Mouse (Mus musculus) CH12.LX (cell line): Measurements from ENCODE around the gene Mrps15. TPM values are rescaled to one million over a fixed set of nuclear protein-coding genes. Genes with fewer than 3 reads are reported as not detected.

Experiments
- DNase-seq: peaks from one replicate; pipeline ENCODE4 v3.0.0-alpha.2; 2013; ENCODE audit errors: extremely low read depth
- H3K27ac ChIP-seq: 2 replicates; pipeline ENCODE4 v1.5.1; 2012; ENCODE audit warnings: low read depth, mild to moderate bottlenecking, control low read depth, moderate library complexity; ENCODE audit not compliant: insufficient read depth
- H3K27me3 ChIP-seq: replicated peaks from 2 replicates; pipeline ENCODE3; 2012; ENCODE audit warnings: inconsistent platforms
- H3K36me3 ChIP-seq, 2 experiments: replicated peaks in 1 of 2; 2 replicates each; pipeline versions ENCODE3 to v1.6.1; 2012; ENCODE audit warnings: inconsistent platforms in 1 of 2, low read length in 1 of 2, mild to moderate bottlenecking in 1 of 2, mixed read lengths in 1 of 2, moderate library complexity in 1 of 2; ENCODE audit not compliant: control insufficient read depth in 1 of 2, insufficient read depth in 1 of 2
- H3K4me1 ChIP-seq, 2 experiments: 2 replicates each; pipeline ENCODE4 v1.6.1; 2012; ENCODE audit warnings: inconsistent platforms in 1 of 2, moderate library complexity in 1 of 2; ENCODE audit not compliant: insufficient read depth in 2 of 2, control insufficient read depth in 1 of 2
- H3K4me2 ChIP-seq: 2 replicates; pipeline ENCODE4 v1.6.1; 2012; ENCODE audit warnings: low read depth, mild to moderate bottlenecking, control low read depth; ENCODE audit not compliant: poor library complexity, insufficient read depth, severe bottlenecking
- H3K4me3 ChIP-seq, 3 experiments: fragments of 150-350 bp in 1 of 3; sonication (generic) in 1 of 3; replicated peaks in 1 of 3; 2 replicates each; pipeline versions ENCODE3 to v1.5.1; 2011 to 2012; ENCODE audit warnings: low read depth in 2 of 3, low read length in 2 of 3, mild to moderate bottlenecking in 2 of 3, moderate library complexity in 2 of 3, control low read depth in 1 of 3, improper control_type of control experiment in 1 of 3, inconsistent platforms in 1 of 3, mixed read lengths in 1 of 3; ENCODE audit not compliant: poor library complexity in 1 of 3
- H3K79me2 ChIP-seq: replicated peaks from 2 replicates; pipeline ENCODE4 v1.6.1; 2012; ENCODE audit warnings: mild to moderate bottlenecking, moderate library complexity; ENCODE audit not compliant: control insufficient read depth, poor library complexity, insufficient read depth, severe bottlenecking; ENCODE audit errors: extremely low read depth
- H3K9ac ChIP-seq: 2 replicates; pipeline ENCODE4 v1.6.1; 2012; ENCODE audit warnings: low read depth, mild to moderate bottlenecking, control low read depth, moderate library complexity; ENCODE audit not compliant: insufficient read depth
- H3K9me3 ChIP-seq: replicated peaks from 2 replicates; pipeline ENCODE3; 2012; ENCODE audit warnings: low read length, inconsistent platforms, mixed read lengths
- BHLHE40 ChIP-seq: IDR thresholded peaks from 2 replicates; pipeline ENCODE4 v1.6.1; 2011; ENCODE audit warnings: mild to moderate bottlenecking, low read depth, low read length, improper control_type of control experiment
- CHD2 ChIP-seq: IDR thresholded peaks from 2 replicates; pipeline ENCODE4 v1.6.1; 2011; ENCODE audit warnings: low read length, improper control_type of control experiment
- CTCF ChIP-seq, 2 experiments: IDR thresholded peaks in 1 of 2; conservative IDR thresholded peaks in 1 of 2; 2 replicates each; pipeline ENCODE4 v1.5.1; 2011 to 2012; ENCODE audit warnings: low read depth in 2 of 2, low read length in 2 of 2, improper control_type of control experiment in 1 of 2, inconsistent platforms in 1 of 2, mild to moderate bottlenecking in 1 of 2, moderate library complexity in 1 of 2
- ELF1 ChIP-seq: IDR thresholded peaks from 2 replicates; pipeline ENCODE4 v1.6.1; 2014; ENCODE audit warnings: low read depth, mild to moderate bottlenecking, inconsistent platforms, low read length, improper control_type of control experiment
- EP300 ChIP-seq: IDR thresholded peaks from 2 replicates; pipeline ENCODE4 v1.6.1; 2011; ENCODE audit warnings: low read length, improper control_type of control experiment
- ETS1 ChIP-seq: conservative IDR thresholded peaks from 2 replicates; pipeline ENCODE4 v1.6.1; 2012; ENCODE audit warnings: low read depth, mild to moderate bottlenecking, inconsistent platforms, low read length, improper control_type of control experiment, moderate library complexity
- GABPA ChIP-seq: IDR thresholded peaks from 2 replicates; pipeline ENCODE4 v1.6.1; 2012; ENCODE audit warnings: low read depth, low read length, improper control_type of control experiment, inconsistent platforms; ENCODE audit not compliant: insufficient replicate concordance
- HCFC1 ChIP-seq: IDR thresholded peaks from 2 replicates; pipeline ENCODE4 v1.6.1; 2012; ENCODE audit warnings: low read depth, mild to moderate bottlenecking, inconsistent platforms, low read length, improper control_type of control experiment
- IRF4 ChIP-seq: IDR thresholded peaks from 2 replicates; pipeline ENCODE4 v1.6.1; 2014; ENCODE audit warnings: low read depth, mild to moderate bottlenecking, inconsistent platforms, low read length, improper control_type of control experiment
- KAT2A ChIP-seq: IDR thresholded peaks from 2 replicates; pipeline ENCODE4 v1.6.1; 2012; ENCODE audit warnings: low read length, improper control_type of control experiment, inconsistent platforms; ENCODE audit not compliant: insufficient replicate concordance
- MAFK ChIP-seq: IDR thresholded peaks from 2 replicates; pipeline ENCODE4 v1.6.1; 2011; ENCODE audit warnings: low read length, improper control_type of control experiment; ENCODE audit not compliant: insufficient replicate concordance
- MAX ChIP-seq: IDR thresholded peaks from 2 replicates; pipeline ENCODE4 v1.6.1; 2011; ENCODE audit warnings: low read length, improper control_type of control experiment
- MEF2A ChIP-seq: IDR thresholded peaks from 2 replicates; pipeline ENCODE4 v1.6.1; 2014; ENCODE audit warnings: low read depth, mild to moderate bottlenecking, inconsistent platforms, low read length, improper control_type of control experiment, borderline replicate concordance
- NELFE ChIP-seq: IDR thresholded peaks from 2 replicates; pipeline ENCODE4 v1.6.1; 2011; ENCODE audit warnings: low read depth, low read length, improper control_type of control experiment
- NRF1 ChIP-seq: IDR thresholded peaks from 2 replicates; pipeline ENCODE4 v1.6.1; 2014; ENCODE audit warnings: low read depth, mild to moderate bottlenecking, inconsistent platforms, low read length, improper control_type of control experiment, moderate library complexity
- PAX5 ChIP-seq: IDR thresholded peaks from 2 replicates; pipeline ENCODE4 v1.6.1; 2012; ENCODE audit warnings: low read length, inconsistent platforms, mixed read lengths
- RCOR1 ChIP-seq: conservative IDR thresholded peaks from 2 replicates; pipeline ENCODE4 v1.6.1; 2012; ENCODE audit warnings: low read depth, mild to moderate bottlenecking, inconsistent platforms, low read length, improper control_type of control experiment
- SIN3A ChIP-seq: IDR thresholded peaks from 2 replicates; pipeline ENCODE4 v1.6.1; 2012; ENCODE audit warnings: low read length, improper control_type of control experiment, inconsistent platforms
- SMC3 ChIP-seq: IDR thresholded peaks from 2 replicates; pipeline ENCODE4 v1.6.1; 2011; ENCODE audit warnings: low read depth, low read length, improper control_type of control experiment
- TCF12 ChIP-seq: IDR thresholded peaks from 2 replicates; pipeline ENCODE4 v1.6.1; 2014; ENCODE audit warnings: low read depth, mild to moderate bottlenecking, inconsistent platforms, low read length, improper control_type of control experiment
- UBTF ChIP-seq: IDR thresholded peaks from 2 replicates; pipeline ENCODE4 v1.6.1; 2012; ENCODE audit warnings: low read depth, mild to moderate bottlenecking, inconsistent platforms, low read length, improper control_type of control experiment, moderate library complexity
- USF1 ChIP-seq: IDR thresholded peaks from 2 replicates; pipeline ENCODE4 v1.6.1; 2014; ENCODE audit warnings: low read depth, mild to moderate bottlenecking, inconsistent platforms, low read length, improper control_type of control experiment
- USF2 ChIP-seq: conservative IDR thresholded peaks from 2 replicates; pipeline ENCODE4 v1.6.1; 2011; ENCODE audit warnings: low read depth, low read length, improper control_type of control experiment
- ZC3H11A ChIP-seq: IDR thresholded peaks from 2 replicates; pipeline ENCODE4 v1.6.1; 2012; ENCODE audit warnings: low read depth, mild to moderate bottlenecking, inconsistent platforms, low read length, improper control_type of control experiment
- dilution Hi-C: fragments of 300-500 bp; cut with MboI; formaldehyde crosslinking; loops from 2 replicates; pipeline ENCODE4 v1.14.3; 2020; ENCODE audit warnings: low sequenced_read_pairs; ENCODE audit not compliant: extremely low pct_unique_long_range_greater_than_20kb, extremely low pct_ligation_motif_present
- in situ Hi-C: fragments of 300-500 bp; cut with MboI; formaldehyde crosslinking; loops from 3 replicates; pipeline ENCODE4 v1.14.3; 2019; ENCODE audit warnings: low sequenced_read_pairs, low pct_ligation_motif_present, low pct_unique_long_range_greater_than_20kb, mixed read lengths
- polyA plus RNA-seq: library from polyadenylated mRNA; unstranded; fragments of >175 nt; gene quantifications from 2 replicates; pipeline ENCODE4 v1.2.1, GENCODE M21; 2012; ENCODE audit warnings: low read depth; ENCODE audit not compliant: insufficient read length
- total RNA-seq, 2 experiments: library from RNA; depleted of rRNA; stranded (reverse); fragments of 300-350 nt in 1 of 2; fragments of >200 nt in 1 of 2; gene quantifications; 2 replicates each; pipeline ENCODE4 v1.2.3; 2012 to 2014

The Mrps15 gene
- total and polyA plus RNA-seq, 3 experiments = 89.6 to 113 (median 102) TPM

DNA sequence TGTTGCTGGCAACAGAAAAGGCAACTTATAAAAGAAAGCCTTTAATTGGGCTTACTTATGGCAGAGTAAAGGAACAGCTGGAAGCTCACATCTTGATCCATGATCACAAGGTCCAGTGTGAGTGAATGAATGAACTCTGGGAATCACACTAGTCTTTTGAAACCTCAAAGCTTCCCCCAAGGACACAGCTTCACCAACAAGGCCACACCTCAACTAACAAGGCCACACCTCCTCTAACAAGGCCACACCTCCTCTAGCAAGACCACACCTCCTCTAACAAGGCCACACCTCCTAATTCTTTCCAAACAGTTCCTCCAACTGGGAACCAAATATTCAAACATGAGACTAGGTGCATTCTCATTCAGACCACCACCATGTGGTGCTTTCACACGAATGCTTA, 34.9 kb downstream of the Mrps15 start:
- Histone ChIP-seq H3K36me3 (no peaks in the 10 kb centered on the region), H3K27ac (no peak overlapping the region), H3K4me3 (no peak overlapping the region), H3K9ac (no peak overlapping the region), H3K79me2 (no peaks in the 10 kb centered on the region), H3K27me3 (no peaks in the 10 kb centered on the region), H3K4me2 (no peak overlapping the region), H3K4me1 (peaks cover 0 to 6% of the 10 kb centered on the region in 2 experiments; a peak in 3 of 4 replicates), H3K9me3 (no peaks in the 10 kb centered on the region)
- dilution Hi-C loops = no loop called here
- TF ChIP-seq ZC3H11A (no peak), KAT2A (no peak), PAX5 (no peak), ELF1 (no peak), CHD2 (no peak), CTCF (conservative IDR thresholded peaks at IDR 0.05 in 1 of 2, IDR thresholded peaks at IDR 0.05 in 1 of 2; ENCODE audit: low read depth in 2 of 2, low read length in 2 of 2) (no peak), MAFK (no peak), HCFC1 (no peak)
- no peak for DNase-seq
- in situ Hi-C loops = no loop called here

DNA sequence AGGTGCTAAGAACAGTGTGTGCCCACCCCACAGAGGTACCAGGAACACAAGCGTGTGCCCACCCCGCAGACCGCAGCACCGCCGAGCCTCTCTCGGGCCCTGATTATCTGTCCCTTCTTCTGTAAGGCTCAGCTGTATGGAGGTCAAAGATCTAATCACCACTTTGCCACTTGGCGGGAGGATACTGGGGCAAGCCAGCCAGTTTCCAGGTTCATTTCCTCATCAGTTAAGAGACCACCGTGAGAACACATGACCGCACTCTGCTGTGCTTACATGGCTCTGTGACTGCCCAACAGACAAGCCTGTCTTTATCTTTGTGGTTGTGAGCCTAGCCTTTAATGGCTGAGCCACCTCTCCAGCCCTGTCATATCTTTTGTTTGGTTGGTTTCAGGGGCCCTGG, 36.3 kb downstream of the Mrps15 start:
- Histone ChIP-seq H3K9me3 (no peaks in the 10 kb centered on the region), H3K4me1 (peaks cover 0 to 16% of the 10 kb centered on the region in 2 experiments; a peak in 2 of 4 replicates), H3K4me3 (no peak overlapping the region), H3K9ac (no peak overlapping the region), H3K36me3 (no peaks in the 10 kb centered on the region), H3K27me3 (no peaks in the 10 kb centered on the region), H3K27ac (no peak overlapping the region)
- DNase-seq = no peak
- in situ Hi-C loops (no loop called here), dilution Hi-C loops (no loop called here)
- TF ChIP-seq UBTF = no peak
- no peak for TF ChIP-seq GABPA
- no peak for TF ChIP-seq BHLHE40
- no peak for TF ChIP-seq TCF12
- TF ChIP-seq NRF1 = no peak
- no peak for TF ChIP-seq NELFE
- no peak for TF ChIP-seq EP300
- no peak for TF ChIP-seq RCOR1
- no peak for TF ChIP-seq PAX5
- TF ChIP-seq IRF4 = no peak
- no peak for TF ChIP-seq MEF2A
- TF ChIP-seq SIN3A = no peak
- no peak for TF ChIP-seq HCFC1
- no peak for TF ChIP-seq CTCF (conservative IDR thresholded peaks at IDR 0.05 in 1 of 2, IDR thresholded peaks at IDR 0.05 in 1 of 2; ENCODE audit: low read depth in 2 of 2, low read length in 2 of 2)
- TF ChIP-seq USF2 = no peak
- no peak for TF ChIP-seq MAX
- TF ChIP-seq ETS1 = no peak
- TF ChIP-seq USF1 = no peak
- TF ChIP-seq MAFK = no peak
- TF ChIP-seq SMC3 = no peak
- TF ChIP-seq, all 38 proteins: peak for 0
- Histone ChIP-seq H3K4me2 (no peak overlapping the region), H3K79me2 (no peaks in the 10 kb centered on the region)
